Mouse (Mus musculus): ENCODE results near the gene Hspa1a.

DNA sequence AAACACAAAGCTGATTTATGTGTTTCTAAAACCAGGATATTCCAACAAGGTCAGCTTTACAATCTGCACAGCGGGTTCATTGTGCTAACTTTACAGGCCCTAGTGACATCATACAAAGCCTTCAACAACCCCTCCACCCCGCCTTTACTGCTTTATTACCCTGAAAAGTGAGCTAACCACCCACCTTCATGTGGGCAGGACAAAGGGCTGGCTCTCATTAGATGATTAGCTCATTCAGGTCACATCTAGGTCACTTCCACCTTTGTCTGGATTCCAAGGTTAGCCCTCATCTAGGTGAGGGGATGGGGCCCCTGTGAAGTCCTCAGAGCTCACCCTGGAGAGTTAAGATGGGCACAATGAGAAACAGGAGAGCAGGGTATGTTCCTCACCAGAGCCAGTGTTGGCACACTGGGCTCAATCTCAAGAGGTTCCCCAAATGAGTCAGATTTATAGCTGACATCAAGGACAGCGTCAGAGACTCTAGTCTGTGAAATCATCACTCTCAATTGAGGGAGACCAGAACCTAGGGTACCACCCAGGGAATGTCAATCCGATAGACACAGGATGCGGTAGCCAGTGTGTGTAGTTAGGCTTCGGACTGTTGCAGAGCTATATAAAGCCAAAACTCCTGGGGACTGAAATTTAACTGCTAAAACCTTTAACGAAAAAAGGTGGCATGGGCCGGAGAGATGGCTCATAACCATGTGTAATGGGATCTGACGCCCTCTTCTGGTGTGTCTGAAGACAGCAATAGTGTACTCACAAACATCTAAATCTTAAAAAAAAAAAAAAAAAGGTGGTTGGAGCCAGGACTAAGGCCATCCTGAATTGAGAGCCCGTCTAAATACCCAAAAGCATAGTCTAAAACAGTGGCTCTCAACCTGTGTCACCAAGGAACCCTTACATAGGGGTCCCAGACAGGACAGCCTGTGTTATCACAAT, 21.2 kb downstream of the Hspa1a start:
- TF ChIP-seq TAL1 (IDR thresholded peaks at IDR 0.05; ENCODE audit: low read length) (no peak), GATA1 (IDR thresholded peaks at IDR 0.05; ENCODE audit: low read length) (no peak)
